Mouse (Mus musculus) gastrocnemius, postnatal 25 days (tissue): Measurements from ENCODE around the gene Gm10842. TPM values are rescaled to one million over a fixed set of nuclear protein-coding genes. Genes with fewer than 3 reads are reported as not detected.

ENCODE experiments used
- DNase-seq: peaks from one replicate; pipeline ENCODE4 v3.0.0; 2022
- total RNA-seq, 2 experiments: library from RNA; stranded (reverse); gene quantifications; 1 replicate in 1 of 2; 2 replicates in 1 of 2; pipeline ENCODE4 v1.2.3; 2021

The Gm10842 gene
- total RNA-seq, 2 experiments from 2014 or later = not detected

GRCm38 (mm10) chr11:105153068-105153833, 6.6 kb downstream of the Gm10842 start:
- no peak for DNase-seq

DNA sequence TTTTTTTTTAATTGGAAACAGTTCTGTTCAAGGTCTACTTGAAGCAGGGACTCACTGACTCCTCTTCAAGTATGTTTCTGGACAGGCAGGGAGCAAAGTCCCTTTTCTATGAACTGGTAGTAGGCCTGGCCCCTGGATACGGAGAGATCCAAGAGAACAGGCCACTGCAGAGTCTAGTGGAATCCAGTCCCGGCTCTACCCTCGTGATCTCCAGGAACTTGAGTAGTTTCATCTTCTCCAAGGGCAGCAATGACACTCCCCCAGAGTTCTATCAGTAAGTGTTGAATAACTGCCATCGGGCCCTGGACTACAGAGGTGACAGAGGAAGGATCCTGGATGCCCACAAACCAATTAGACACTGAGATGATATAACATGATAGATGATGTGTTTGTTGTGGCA, 9.2 kb downstream of the Gm10842 start:
- DNase-seq = no peak

GRCm38 (mm10) chr11:105156748-105157267, 10.1 kb downstream of the Gm10842 start:
- DNase-seq = no peak

DNA sequence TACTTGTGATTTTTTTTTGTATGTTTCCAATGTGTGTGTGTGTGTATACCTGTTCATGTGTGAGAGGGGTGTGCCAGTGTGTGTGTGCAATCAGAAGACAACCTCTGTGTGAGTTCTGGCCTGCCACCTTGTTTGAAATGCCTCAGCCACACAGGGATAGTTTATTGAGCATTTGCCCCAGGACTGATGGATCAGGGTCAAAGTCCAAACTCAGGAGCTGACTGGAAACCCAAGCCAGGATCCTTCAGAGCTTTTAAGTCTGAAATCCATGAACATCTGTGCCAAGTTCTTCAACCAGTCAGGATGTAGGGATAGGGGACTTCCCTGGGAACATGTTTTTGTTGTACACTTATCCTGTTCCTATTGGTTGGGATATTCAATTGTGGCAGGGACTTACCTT, 11.4 kb downstream of the Gm10842 start:
- no peak for DNase-seq

- DNase-seq = no peak
Observed at GRCm38 (mm10) chr11:105159673-105160360, 13.1 kb downstream of the Gm10842 start.

GRCm38 (mm10) chr11:105161411-105161810, 14.7 kb downstream of the Gm10842 start:
- DNase-seq = no peak

- no peak for DNase-seq
Observed at GRCm38 (mm10) chr11:105164516-105165510, 18.1 kb downstream of the Gm10842 start.

DNA sequence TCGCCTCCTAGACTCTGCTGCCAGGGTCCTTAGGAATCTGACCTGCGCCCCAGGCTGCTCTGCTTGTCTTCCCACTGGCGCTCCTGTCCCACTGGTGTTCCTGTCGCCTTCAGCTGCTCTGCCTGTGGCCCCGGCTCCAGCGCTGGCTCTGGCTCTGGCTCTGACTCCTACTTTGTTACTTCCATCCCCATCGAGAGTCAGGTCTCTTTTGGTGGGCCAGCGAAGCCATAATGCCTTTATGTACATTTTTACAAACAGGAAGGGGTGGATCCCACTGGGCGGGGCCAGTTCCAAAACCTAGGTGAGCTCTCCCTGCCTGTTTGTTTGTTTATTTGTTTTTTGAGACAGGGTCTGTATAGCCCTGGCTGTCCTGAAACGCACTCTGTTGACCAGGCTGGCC, 20.1 kb downstream of the Gm10842 start:
- no peak for DNase-seq

DNA sequence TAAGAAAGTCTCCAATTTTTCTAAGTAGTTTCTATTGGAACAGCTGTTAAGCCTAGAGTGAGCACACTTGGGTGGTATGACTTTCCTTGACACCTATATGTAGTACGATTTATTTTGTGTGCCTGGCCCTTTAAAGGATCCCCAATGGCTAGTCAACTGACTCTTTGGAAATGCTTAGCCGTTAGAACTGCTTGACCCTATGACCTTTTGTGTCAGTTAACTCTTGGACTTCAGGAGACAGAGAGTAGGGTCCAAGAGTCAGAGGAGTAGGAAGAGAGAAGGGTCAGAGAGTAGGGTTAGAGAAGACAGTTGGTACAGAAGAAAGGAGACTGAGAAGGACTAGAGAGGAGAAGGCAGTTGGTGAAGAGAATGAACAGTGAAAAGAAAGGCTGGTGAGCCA, 31.8 kb downstream of the Gm10842 start, which contains the start of gene Tlk2:
Gene Tlk2, plus strand, starts transcription at position 292 of the 400 bp plus-strand sequence.
- no peak for DNase-seq

- peak; percentile 16 for DNase-seq
Observed at GRCm38 (mm10) chr11:105179523-105179922, 32.8 kb downstream of the Gm10842 start.

- peak; percentile 55 for DNase-seq
Observed at GRCm38 (mm10) chr11:105180471-105181091, 33.9 kb downstream of the Gm10842 start.

- peak; percentile 95 for DNase-seq
Observed at GRCm38 (mm10) chr11:105181126-105181637, 34.5 kb downstream of the Gm10842 start.

DNA sequence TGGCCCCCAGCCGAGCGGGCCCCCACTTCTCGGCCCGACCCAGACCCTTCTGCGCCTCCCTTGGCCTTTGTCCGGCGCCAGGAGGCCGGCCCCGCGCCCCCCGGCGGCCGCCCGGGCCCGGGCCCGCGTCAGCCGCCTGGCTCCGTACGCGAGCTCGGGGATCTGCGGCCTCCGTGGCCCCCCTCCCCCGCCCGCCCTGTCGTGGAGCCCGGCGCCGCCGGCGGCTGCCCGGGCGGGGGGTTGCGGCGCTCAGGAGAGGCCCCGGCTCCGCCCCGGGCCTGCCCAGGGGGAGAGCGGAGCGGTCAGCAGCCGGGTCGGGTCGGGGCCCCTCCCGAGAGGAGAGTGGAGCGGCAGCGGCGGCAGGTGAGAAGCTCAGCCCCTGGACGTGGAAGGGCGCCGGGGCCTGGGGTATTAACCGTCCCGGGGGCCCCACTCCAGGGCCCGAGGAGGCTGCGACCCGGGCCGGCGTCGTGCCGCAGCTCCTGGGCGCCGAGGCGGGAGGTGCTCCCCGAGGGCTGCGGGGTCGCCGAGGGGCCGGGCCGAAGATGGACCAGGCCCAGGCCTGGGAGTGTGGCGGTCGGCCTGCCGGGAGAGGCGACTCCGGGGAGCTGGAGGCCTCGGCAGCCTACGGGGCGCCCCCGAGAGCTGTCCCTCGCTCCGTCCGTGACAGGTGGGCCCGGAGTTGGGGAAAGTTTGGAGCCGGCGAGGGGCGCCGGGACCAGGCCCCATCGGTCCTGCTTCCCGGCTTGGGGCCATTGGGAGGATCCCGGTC, 35.2 kb downstream of the Gm10842 start:
- DNase-seq = peak; percentile 50

DNA sequence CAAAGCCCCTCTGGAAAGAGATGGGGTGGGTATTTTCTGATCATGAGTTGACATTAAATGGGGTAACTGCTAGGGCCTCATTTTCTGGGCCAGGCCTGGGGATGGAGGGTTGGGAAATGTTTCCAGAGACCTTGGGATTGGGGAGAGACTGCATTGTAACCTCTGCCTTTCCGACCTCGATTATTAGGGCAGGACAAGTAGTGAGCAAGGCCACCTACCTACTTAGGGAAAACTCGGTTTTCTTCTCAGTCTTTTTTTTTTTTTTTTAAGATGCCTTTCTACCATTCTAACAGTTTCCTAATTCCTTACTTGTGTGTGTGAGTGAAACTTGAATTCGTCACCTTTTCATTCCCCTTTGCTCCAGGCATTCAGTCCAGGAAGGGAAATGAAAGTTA, 35.8 kb downstream of the Gm10842 start:
- no peak for DNase-seq

DNA sequence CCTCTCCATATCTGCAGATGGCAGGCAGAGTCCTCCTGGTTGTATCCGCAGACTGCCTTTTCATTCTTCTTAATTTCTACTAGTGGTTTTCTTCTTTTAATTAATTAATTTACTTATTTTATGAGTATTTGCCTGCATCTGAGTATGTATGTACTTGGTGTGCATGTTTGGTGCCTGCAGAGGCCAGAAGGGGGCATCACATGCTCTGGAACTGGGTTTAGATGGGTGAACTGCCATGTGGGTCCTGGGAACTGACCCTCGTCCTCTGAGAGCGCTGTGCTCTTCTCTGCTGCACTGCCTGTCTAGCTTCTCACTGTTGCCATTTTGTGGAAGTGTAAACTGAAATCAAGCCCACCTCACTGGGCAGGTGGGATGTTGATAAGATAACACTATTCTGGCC, 38.0 kb downstream of the Gm10842 start:
- DNase-seq = no peak

DNA sequence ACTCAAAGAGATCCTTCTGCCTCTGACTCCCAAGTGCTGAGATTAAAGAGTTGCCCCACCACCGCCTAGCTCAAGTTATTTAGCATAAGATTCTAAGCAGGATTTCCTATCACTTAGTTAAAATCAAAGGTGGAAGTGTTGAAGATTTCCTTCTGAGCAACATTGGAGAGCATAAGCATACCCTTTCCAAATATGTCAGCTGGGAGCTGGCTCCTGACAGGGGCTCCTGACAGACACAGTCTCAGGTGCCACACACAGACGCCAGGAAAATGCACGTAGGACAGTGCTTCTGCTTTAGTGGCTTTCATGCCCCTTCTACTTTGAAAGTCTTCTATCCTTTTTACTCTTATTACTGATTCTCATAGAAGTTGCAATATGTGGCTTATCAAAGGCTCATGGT, 45.5 kb downstream of the Gm10842 start:
- no peak for DNase-seq
